Mouse (Mus musculus): ENCODE data around the gene Taok3.

GRCm38 (mm10) chr5:117251763-117252162 lies 131.8 kb downstream of the Taok3 start:
- no peak for TF ChIP-seq TAL1 (IDR thresholded peaks at IDR 0.05; ENCODE audit: low read length)
- no peak for TF ChIP-seq GATA1 (IDR thresholded peaks at IDR 0.05; ENCODE audit: low read length)
